Mouse (Mus musculus): Measurements from ENCODE around the gene Grrp1. TPM values are rescaled to one million over a fixed set of nuclear protein-coding genes. Genes with fewer than 3 reads are reported as not detected.

Gene Grrp1
- polyA plus RNA-seq, 1 experiment from 2014 or later: 6.8 TPM

- Histone ChIP-seq H3K4me2 (ENCODE audit: low read depth, low read length) (peak overlapping the region; percentile 93), H3K4me1 (ENCODE audit: control insufficient read depth, insufficient read depth, low read length) (peaks cover 34% of the 10 kb centered on the region), H3K27ac (replicated peaks; ENCODE audit: low read depth, low read length) (no peak overlapping the region), H3K4me3 (ENCODE audit: low read depth, low read length) (peak overlapping the region; percentile 54), H3K27me3 (replicated peaks; ENCODE audit: control insufficient read depth, insufficient read depth, low read length) (peaks cover 91% of the 10 kb centered on the region), H3K9ac (ENCODE audit: low read depth, low read length) (peak overlapping the region; percentile 65; the same call in 1 of the 2 replicates), H3K9me3 (ENCODE audit: control insufficient read depth, low read length) (no peaks in the 10 kb centered on the region), H3K36me3 (ENCODE audit: control insufficient read depth, insufficient read depth, low read length) (no peaks in the 10 kb centered on the region)
- WGBS: 10% methylated on average over 10 of the region's 10 CpGs
- ATAC-seq (ENCODE audit: low read depth) (no peak), DNase-seq (ENCODE audit: low spot score) (no peak)
Measured at GRCm38 (mm10) chr4:134250930-134251240, 3.0 kb downstream of the Grrp1 start.

DNA sequence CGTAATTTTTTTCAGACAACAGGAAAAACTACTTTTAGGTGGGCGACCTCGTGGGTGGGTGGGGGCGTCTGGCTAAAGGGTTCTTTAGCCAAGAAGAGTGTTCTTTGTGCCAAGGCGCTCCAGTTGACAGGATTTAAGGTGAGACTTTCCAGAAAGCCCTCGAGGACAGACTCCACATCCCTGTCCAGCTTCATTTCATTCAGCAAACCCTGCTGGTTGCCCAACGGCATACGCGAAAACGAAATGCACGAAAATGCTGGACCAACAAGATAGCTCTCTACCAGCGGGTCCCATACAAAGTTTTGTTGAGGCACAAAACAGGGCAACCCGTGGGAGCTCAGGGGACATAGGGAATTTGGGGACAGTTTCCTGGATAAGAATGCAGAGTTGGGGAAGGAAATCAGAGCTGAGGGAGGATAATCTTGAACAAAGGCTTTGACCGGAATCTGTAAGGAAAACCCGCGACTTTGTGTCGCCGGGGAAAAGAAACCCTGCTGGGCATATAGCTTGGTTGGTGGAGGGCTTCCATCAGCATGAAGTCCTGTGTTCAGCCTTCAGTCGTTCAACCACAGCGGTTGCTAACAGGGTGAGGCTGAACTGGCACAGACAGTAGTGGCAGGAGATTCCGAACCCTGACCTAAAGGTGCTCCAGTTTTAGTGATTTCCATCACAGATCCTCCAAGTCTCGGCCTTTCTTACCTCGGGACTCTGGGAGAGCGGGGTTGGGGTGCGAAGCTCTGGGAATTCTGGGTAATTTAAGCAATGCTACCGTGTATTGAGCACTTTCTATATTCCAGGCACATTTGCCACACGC is 3.6 kb downstream of the Grrp1 start:
- H3K9ac ChIP-seq (ENCODE audit: low read depth, low read length): peak overlapping the region; percentile 52; the same call in 1 of the 2 replicates
- ATAC-seq (ENCODE audit: low read depth) (no peak), DNase-seq (ENCODE audit: low spot score) (no peak)
- peak overlapping the region; percentile 93 for H3K4me2 ChIP-seq (ENCODE audit: low read depth, low read length)
- H3K36me3 ChIP-seq (ENCODE audit: control insufficient read depth, insufficient read depth, low read length): no peaks in the 10 kb centered on the region
- no peak overlapping the region for H3K27ac ChIP-seq (replicated peaks; ENCODE audit: low read depth, low read length)
- peaks cover 37% of the 10 kb centered on the region for H3K4me1 ChIP-seq (ENCODE audit: control insufficient read depth, insufficient read depth, low read length)
- peak overlapping the region; percentile 54 for H3K4me3 ChIP-seq (ENCODE audit: low read depth, low read length)
- WGBS: 6% methylated on average over 26 of the region's 27 CpGs
- peaks cover 86% of the 10 kb centered on the region for H3K27me3 ChIP-seq (replicated peaks; ENCODE audit: control insufficient read depth, insufficient read depth, low read length)
- no peaks in the 10 kb centered on the region for H3K9me3 ChIP-seq (ENCODE audit: control insufficient read depth, low read length)

GRCm38 (mm10) chr4:134249651-134250050 is 4.3 kb downstream of the Grrp1 start:
- no peak overlapping the region for H3K27ac ChIP-seq (replicated peaks; ENCODE audit: low read depth, low read length)
- DNase-seq (ENCODE audit: low spot score) (peak; percentile 71), ATAC-seq (ENCODE audit: low read depth) (peak; percentile 70)
- peaks cover 80% of the 10 kb centered on the region for H3K27me3 ChIP-seq (replicated peaks; ENCODE audit: control insufficient read depth, insufficient read depth, low read length)
- no peaks in the 10 kb centered on the region for H3K9me3 ChIP-seq (ENCODE audit: control insufficient read depth, low read length)
- H3K4me3 ChIP-seq (ENCODE audit: low read depth, low read length): peak overlapping the region; percentile 54
- peak overlapping the region; percentile 52 for H3K9ac ChIP-seq (ENCODE audit: low read depth, low read length)
- peaks cover 40% of the 10 kb centered on the region for H3K4me1 ChIP-seq (ENCODE audit: control insufficient read depth, insufficient read depth, low read length)
- H3K4me2 ChIP-seq (ENCODE audit: low read depth, low read length): peak overlapping the region; percentile 93
- no peaks in the 10 kb centered on the region for H3K36me3 ChIP-seq (ENCODE audit: control insufficient read depth, insufficient read depth, low read length)
- 1% methylated on average over 21 of the region's 30 CpGs for WGBS

- H3K4me1 ChIP-seq (ENCODE audit: control insufficient read depth, insufficient read depth, low read length): peaks cover 32% of the 10 kb centered on the region
- ATAC-seq (ENCODE audit: low read depth) (no peak), DNase-seq (ENCODE audit: low spot score) (no peak)
- peak within 1 kb of the TSS; percentile 94 for H3K4me2 ChIP-seq (ENCODE audit: low read depth, low read length)
- no peaks in the 10 kb centered on the region for H3K9me3 ChIP-seq (ENCODE audit: control insufficient read depth, low read length)
- no peaks in the 10 kb centered on the region for H3K36me3 ChIP-seq (ENCODE audit: control insufficient read depth, insufficient read depth, low read length)
- peak within 1 kb of the TSS; percentile 84 for H3K4me3 ChIP-seq (ENCODE audit: low read depth, low read length)
- WGBS: 71% methylated on average over 7 of the region's 7 CpGs
- H3K9ac ChIP-seq (ENCODE audit: low read depth, low read length): peak within 1 kb of the TSS; percentile 54
- no peak within 1 kb of the TSS for H3K27ac ChIP-seq (replicated peaks; ENCODE audit: low read depth, low read length)
- H3K27me3 ChIP-seq (replicated peaks; ENCODE audit: control insufficient read depth, insufficient read depth, low read length): peaks cover 52% of the 10 kb centered on the region
Measured at GRCm38 (mm10) chr4:134246719-134247258, 7.1 kb downstream of the Grrp1 start, which contains the start of gene Gm30191. Gene Gm30191, plus strand, starts transcription at chr4:134246935.

DNA sequence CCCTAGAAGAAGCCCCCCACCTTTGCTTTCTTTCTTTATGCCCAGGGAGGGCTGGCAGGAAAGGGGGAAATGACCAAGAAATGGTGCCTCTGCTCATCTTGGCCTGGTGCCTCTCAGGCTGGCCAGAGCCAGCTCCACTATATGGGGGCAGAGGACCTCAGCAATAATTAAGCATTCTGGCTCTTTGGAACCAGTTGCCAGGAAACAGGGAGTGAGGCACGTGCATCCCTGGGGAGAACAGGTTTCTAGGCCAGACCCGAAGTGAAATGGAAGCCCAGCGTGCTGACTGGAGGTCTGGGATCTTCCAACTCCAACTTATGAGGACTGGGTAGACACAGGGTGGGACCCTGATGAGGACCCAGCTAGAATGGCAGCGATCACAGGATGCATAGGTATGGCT is 7.7 kb downstream of the Grrp1 start:
- peaks cover 47% of the 10 kb centered on the region for H3K27me3 ChIP-seq (replicated peaks; ENCODE audit: control insufficient read depth, insufficient read depth, low read length)

DNA sequence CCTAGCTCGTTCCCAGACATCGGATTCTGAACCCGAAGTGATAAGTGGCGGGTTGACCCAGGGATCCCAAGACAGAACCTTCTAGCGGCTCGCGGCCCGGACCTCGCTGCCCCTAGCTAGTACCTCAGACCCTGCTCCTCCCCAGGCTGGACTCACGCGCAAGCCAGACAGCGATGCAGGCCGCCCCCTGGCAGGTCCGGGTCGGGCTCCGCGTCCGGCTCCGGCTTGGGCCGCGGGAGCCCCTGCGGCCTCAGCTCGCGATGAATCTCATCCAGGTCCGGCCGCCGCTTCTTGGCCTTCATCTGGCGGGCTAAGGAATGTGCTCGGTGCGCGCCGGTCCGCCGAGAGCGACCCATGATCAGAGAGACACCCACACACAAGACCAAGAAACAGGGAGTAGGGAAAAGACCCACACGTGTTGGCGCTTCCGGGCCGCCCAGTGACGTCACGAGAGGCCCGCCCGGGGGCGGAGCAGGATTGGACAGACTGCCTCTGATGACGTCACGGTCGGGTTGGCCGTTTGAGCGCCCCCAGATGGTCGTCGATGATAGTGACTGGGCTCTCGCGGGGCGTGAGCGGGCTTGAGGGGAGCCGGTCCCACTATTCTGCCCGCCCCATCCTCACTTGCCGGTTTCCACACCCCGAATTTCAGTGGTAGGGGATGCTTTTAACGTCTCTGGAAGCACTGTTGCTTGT is 8.6 kb downstream of the Grrp1 start, which contains the start of gene Zfp593:
Gene Zfp593 (minus strand): TSS at position 445 of the 696 bp plus-strand sequence.
- peak within 1 kb of the TSS; percentile 86 for H3K9ac ChIP-seq (ENCODE audit: low read depth, low read length)
- peak within 1 kb of the TSS; percentile 94 for H3K4me2 ChIP-seq (ENCODE audit: low read depth, low read length)
- no peaks in the 10 kb centered on the region for H3K9me3 ChIP-seq (ENCODE audit: control insufficient read depth, low read length)
- peak; percentile 56 for ATAC-seq (ENCODE audit: low read depth)
- H3K27ac ChIP-seq (replicated peaks; ENCODE audit: low read depth, low read length): no peak within 1 kb of the TSS; the same call in 1 of the 2 replicates
- peak within 1 kb of the TSS; percentile 84 for H3K4me3 ChIP-seq (ENCODE audit: low read depth, low read length)
- DNase-seq (ENCODE audit: low spot score): peak; percentile 94
- WGBS: under 1% methylated on average over 55 of the region's 60 CpGs
- H3K4me1 ChIP-seq (ENCODE audit: control insufficient read depth, insufficient read depth, low read length): peaks cover 21% of the 10 kb centered on the region
- H3K27me3 ChIP-seq (replicated peaks; ENCODE audit: control insufficient read depth, insufficient read depth, low read length): peaks cover 37% of the 10 kb centered on the region
- no peaks in the 10 kb centered on the region for H3K36me3 ChIP-seq (ENCODE audit: control insufficient read depth, insufficient read depth, low read length)

More for the DNA sequence above, 7.7 kb downstream of the Grrp1 start:
- ATAC-seq (ENCODE audit: low read depth) (no peak), DNase-seq (ENCODE audit: low spot score) (no peak)
- Histone ChIP-seq H3K4me3 (ENCODE audit: low read depth, low read length) (no peak overlapping the region), H3K9me3 (ENCODE audit: control insufficient read depth, low read length) (no peaks in the 10 kb centered on the region), H3K4me2 (ENCODE audit: low read depth, low read length) (no peak overlapping the region), H3K27ac (replicated peaks; ENCODE audit: low read depth, low read length) (no peak overlapping the region), H3K36me3 (ENCODE audit: control insufficient read depth, insufficient read depth, low read length) (no peaks in the 10 kb centered on the region), H3K9ac (ENCODE audit: low read depth, low read length) (no peak overlapping the region), H3K4me1 (ENCODE audit: control insufficient read depth, insufficient read depth, low read length) (peaks cover 28% of the 10 kb centered on the region)
- WGBS: 29% methylated on average over 4 of the region's 4 CpGs

DNA sequence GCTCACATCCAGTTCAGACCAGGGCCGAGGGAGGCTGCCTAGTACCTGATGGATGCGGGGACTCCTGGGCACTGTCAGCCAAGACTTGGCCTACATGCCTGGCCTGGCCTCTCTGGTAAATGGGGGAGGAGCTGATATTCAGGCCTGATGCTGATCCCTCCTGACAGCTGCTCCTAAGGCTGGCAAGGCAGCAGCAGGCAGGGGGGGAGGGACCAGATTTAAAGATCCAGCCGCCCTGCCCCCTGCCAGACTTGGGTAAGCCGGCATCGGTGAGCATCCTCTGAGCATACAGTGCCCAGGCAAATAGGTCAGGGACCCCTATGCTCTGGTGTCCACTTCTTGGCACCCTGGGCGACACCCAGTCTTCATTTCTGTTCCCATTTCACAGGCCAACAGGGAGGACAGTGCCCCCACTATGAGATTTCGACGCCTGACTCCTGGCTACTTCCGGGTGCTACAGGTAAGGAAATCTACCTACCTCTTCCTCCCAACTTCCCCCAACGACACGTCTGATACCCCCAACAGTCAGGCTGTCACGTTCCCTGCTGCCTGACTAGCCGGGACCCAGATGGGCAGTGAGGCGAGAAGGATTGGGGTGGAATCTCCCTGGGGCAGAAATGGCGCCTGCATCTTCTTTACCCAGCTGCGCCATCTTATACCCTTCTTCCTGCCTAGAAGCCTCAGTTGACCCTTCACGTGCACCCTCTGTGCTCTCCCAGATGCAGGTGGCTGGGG is 10.2 kb downstream of the Grrp1 start, which contains the start of gene E130218I03Rik:
Gene E130218I03Rik (plus strand): TSS at position 147 of the 735 bp plus-strand sequence.
- Histone ChIP-seq H3K36me3 (ENCODE audit: control insufficient read depth, insufficient read depth, low read length) (no peaks in the 10 kb centered on the region), H3K27me3 (replicated peaks; ENCODE audit: control insufficient read depth, insufficient read depth, low read length) (peaks cover 23% of the 10 kb centered on the region), H3K9me3 (ENCODE audit: control insufficient read depth, low read length) (no peaks in the 10 kb centered on the region), H3K4me2 (ENCODE audit: low read depth, low read length) (peak within 1 kb of the TSS; percentile 94), H3K4me1 (ENCODE audit: control insufficient read depth, insufficient read depth, low read length) (peaks cover 20% of the 10 kb centered on the region), H3K27ac (replicated peaks; ENCODE audit: low read depth, low read length) (no peak within 1 kb of the TSS), H3K9ac (ENCODE audit: low read depth, low read length) (no peak within 1 kb of the TSS; the same call in 1 of the 2 replicates), H3K4me3 (ENCODE audit: low read depth, low read length) (peak within 1 kb of the TSS; percentile 84; the same call in 1 of the 2 replicates)
- WGBS: 84% methylated on average over 17 of the region's 17 CpGs
- peak; percentile 70 for DNase-seq (ENCODE audit: low spot score)
- ATAC-seq (ENCODE audit: low read depth): peak; percentile 51; the same call in 1 of the 2 replicates

GRCm38 (mm10) chr4:134238686-134239085 is 15.2 kb downstream of the Grrp1 start:
- no peak overlapping the region for H3K27ac ChIP-seq (replicated peaks; ENCODE audit: low read depth, low read length)
- H3K4me2 ChIP-seq (ENCODE audit: low read depth, low read length): peak overlapping the region; percentile 52
- peaks cover 7% of the 10 kb centered on the region for H3K4me1 ChIP-seq (ENCODE audit: control insufficient read depth, insufficient read depth, low read length)
- ATAC-seq (ENCODE audit: low read depth): no peak
- 13% methylated on average over 10 of the region's 10 CpGs for WGBS
- 0 out of 2 replicates have a peak overlapping the region, but pooled peaks have one; percentile 30 for H3K9ac ChIP-seq (ENCODE audit: low read depth, low read length)
- no peaks in the 10 kb centered on the region for H3K9me3 ChIP-seq (ENCODE audit: control insufficient read depth, low read length)
- peaks cover 15% of the 10 kb centered on the region for H3K27me3 ChIP-seq (replicated peaks; ENCODE audit: control insufficient read depth, insufficient read depth, low read length)
- H3K36me3 ChIP-seq (ENCODE audit: control insufficient read depth, insufficient read depth, low read length): no peaks in the 10 kb centered on the region
- DNase-seq (ENCODE audit: low spot score): no peak
- peak overlapping the region; percentile 25 for H3K4me3 ChIP-seq (ENCODE audit: low read depth, low read length)
